Mouse (Mus musculus): Measurements from ENCODE around the gene Klhdc4.

DNA sequence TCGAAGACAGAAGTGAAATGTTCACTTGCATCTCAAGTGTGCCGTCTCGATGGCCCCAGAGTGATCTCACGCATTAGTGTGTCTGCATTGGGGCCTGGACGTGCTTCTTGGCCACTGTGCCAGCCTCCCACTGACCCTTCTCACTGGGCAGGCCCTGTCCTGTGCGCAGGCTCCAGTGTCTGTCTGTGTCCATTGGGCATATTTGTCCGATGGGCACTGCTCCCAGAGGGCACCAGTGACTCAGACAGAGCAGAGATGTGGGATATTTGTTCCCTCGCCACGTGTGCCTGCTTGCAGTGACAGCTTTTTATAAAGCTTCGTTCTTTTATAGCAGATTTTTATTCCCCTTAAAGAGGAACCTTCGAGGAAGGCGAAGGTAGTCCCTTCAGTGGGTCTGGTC lies 55.5 kb downstream of the Klhdc4 start:
- no peak for TF ChIP-seq CTCF (IDR thresholded peaks at IDR 0.05; ENCODE audit: low read depth, low read length)
- TF ChIP-seq POLR2A (IDR thresholded peaks at IDR 0.05; ENCODE audit: borderline replicate concordance, low read depth, low read length), result no peak
